Mouse (Mus musculus) forebrain, embryonic 13.5 days (tissue): Measurements from ENCODE around the gene Dlgap1. TPM values are rescaled to one million over a fixed set of nuclear protein-coding genes. Genes with fewer than 3 reads are reported as not detected.
"Not testable (repeated sequence)": the region's sequence is repeated elsewhere in the genome, so short reads cannot be mapped to it uniquely, and the experiment has no call there.

Experiments
- ATAC-seq: fragments of 200-750 bp; cut with Nextera tagmentation; 2 replicates; pipeline ENCODE4 v1.8.0; 2017
- H3K27ac ChIP-seq: fragments of 300-500 bp; sonication (generic); 2 replicates; pipeline ENCODE4 v1.5.1; 2015; ENCODE audit warnings: inconsistent platforms, mild to moderate bottlenecking, moderate library complexity
- H3K27me3 ChIP-seq: fragments of 300-500 bp; sonication (generic); 2 replicates; pipeline ENCODE4 v1.6.1; 2015; ENCODE audit warnings: mild to moderate bottlenecking, inconsistent platforms
- H3K36me3 ChIP-seq: fragments of 300-500 bp; sonication (generic); 2 replicates; pipeline ENCODE4 v1.6.1; 2015; ENCODE audit warnings: mild to moderate bottlenecking, inconsistent platforms; ENCODE audit not compliant: poor library complexity, severe bottlenecking
- H3K4me1 ChIP-seq: fragments of 300-500 bp; sonication (generic); 2 replicates; pipeline ENCODE4 v1.6.1; 2015; ENCODE audit warnings: inconsistent platforms
- H3K4me2 ChIP-seq: fragments of 300-500 bp; sonication (generic); 2 replicates; pipeline ENCODE4 v1.6.1; 2015; ENCODE audit warnings: inconsistent platforms, mild to moderate bottlenecking, moderate library complexity
- H3K4me3 ChIP-seq: fragments of 300-500 bp; sonication (generic); 2 replicates; pipeline ENCODE4 v1.5.1; 2015; ENCODE audit warnings: mild to moderate bottlenecking, inconsistent platforms
- H3K9ac ChIP-seq: fragments of 300-500 bp; sonication (generic); 2 replicates; pipeline ENCODE4 v1.6.1; 2015; ENCODE audit warnings: mild to moderate bottlenecking, inconsistent platforms
- H3K9me3 ChIP-seq: fragments of 300-500 bp; sonication (generic); replicated peaks from 2 replicates; pipeline ENCODE4 v1.6.1; 2016; ENCODE audit warnings: inconsistent platforms
- whole genome bisulfite sequencing: fragments of 180-500 bp; shearing (Covaris S2); methylation state at CpG from one replicate; pipeline ENCODE4 v1.1.7; 2015; 5-methylcytosine and 5-hydroxymethylcytosine counted together
- polyA plus RNA-seq: library from polyadenylated mRNA; unstranded; fragments of >200 nt; fragmentation: Nextera tagmentation; extraction: Ambion mirVana; gene quantifications from 2 replicates; pipeline ENCODE4 v1.2.1, GENCODE M21; 2015

Gene Dlgap1
- polyA plus RNA-seq, 1 experiment from 2014 or later, result 9.3 TPM

- WGBS, result 77% methylated on average over 8 of the region's 8 CpGs
- Histone ChIP-seq H3K4me3 (no peak overlapping the region), H3K27me3 (no peaks in the 10 kb centered on the region), H3K36me3 (no peaks in the 10 kb centered on the region), H3K4me1 (no peaks in the 10 kb centered on the region; the same call in 1 of the 2 replicates), H3K27ac (no peak overlapping the region), H3K9ac (no peak overlapping the region), H3K9me3 (no peaks in the 10 kb centered on the region), H3K4me2 (no peak overlapping the region)
- no peak for ATAC-seq
These were observed 614.2 kb downstream of the Dlgap1 start for GRCm38 (mm10) chr17:70583042-70583441.

GRCm38 (mm10) chr17:70586735-70587425 is 618.0 kb downstream of the Dlgap1 start:
- Histone ChIP-seq H3K27ac (no peak overlapping the region), H3K27me3 (no peaks in the 10 kb centered on the region), H3K4me1 (no peaks in the 10 kb centered on the region), H3K36me3 (no peaks in the 10 kb centered on the region), H3K9ac (no peak overlapping the region), H3K9me3 (no peaks in the 10 kb centered on the region), H3K4me2 (no peak overlapping the region), H3K4me3 (no peak overlapping the region)
- ATAC-seq, result no peak
- WGBS, result 56% methylated on average over 13 of the region's 13 CpGs

GRCm38 (mm10) chr17:70587975-70588630 is 619.2 kb downstream of the Dlgap1 start:
- not testable (repeated sequence) for ATAC-seq, H3K9me3 ChIP-seq, H3K27ac ChIP-seq, H3K36me3 ChIP-seq, H3K27me3 ChIP-seq, H3K9ac ChIP-seq, H3K4me2 ChIP-seq, H3K4me3 ChIP-seq, H3K4me1 ChIP-seq
- WGBS, result 89% methylated on average over 2 of the region's 4 CpGs

- Histone ChIP-seq H3K4me3 (no peak overlapping the region), H3K27ac (no peak overlapping the region), H3K36me3 (no peaks in the 10 kb centered on the region), H3K9me3 (no peaks in the 10 kb centered on the region), H3K4me1 (no peaks in the 10 kb centered on the region), H3K27me3 (no peaks in the 10 kb centered on the region), H3K9ac (no peak overlapping the region), H3K4me2 (no peak overlapping the region)
- ATAC-seq, result no peak
- WGBS, result 80% methylated on average over 6 of the region's 6 CpGs
These were observed 619.8 kb downstream of the Dlgap1 start for GRCm38 (mm10) chr17:70588691-70589090.

GRCm38 (mm10) chr17:70589140-70589539 is 620.3 kb downstream of the Dlgap1 start:
- WGBS, result 70% methylated on average over 13 of the region's 13 CpGs
- ATAC-seq, result 0 out of 2 replicates have a peak, but pooled peaks have one; percentile 8

GRCm38 (mm10) chr17:70590506-70590905 is 621.6 kb downstream of the Dlgap1 start:
- H3K4me3 ChIP-seq, result no peak overlapping the region
- H3K27ac ChIP-seq, result no peak overlapping the region
- no peaks in the 10 kb centered on the region for H3K9me3 ChIP-seq
- WGBS, result 75% methylated on average over 6 of the region's 6 CpGs
- H3K4me2 ChIP-seq, result no peak overlapping the region
- no peaks in the 10 kb centered on the region for H3K27me3 ChIP-seq
- no peak for ATAC-seq
- no peaks in the 10 kb centered on the region for H3K36me3 ChIP-seq
- no peaks in the 10 kb centered on the region for H3K4me1 ChIP-seq
- H3K9ac ChIP-seq, result no peak overlapping the region

More at GRCm38 (mm10) chr17:70589140-70589539, 620.3 kb downstream of the Dlgap1 start:
- H3K4me3 ChIP-seq, result no peak overlapping the region
- H3K9ac ChIP-seq, result no peak overlapping the region
- no peaks in the 10 kb centered on the region for H3K9me3 ChIP-seq
- H3K27me3 ChIP-seq, result no peaks in the 10 kb centered on the region
- no peak overlapping the region for H3K4me2 ChIP-seq
- no peaks in the 10 kb centered on the region for H3K36me3 ChIP-seq
- no peak overlapping the region for H3K27ac ChIP-seq
- H3K4me1 ChIP-seq, result no peaks in the 10 kb centered on the region

- H3K27ac ChIP-seq, result no peak overlapping the region
- no peaks in the 10 kb centered on the region for H3K36me3 ChIP-seq
- no peak for ATAC-seq
- WGBS, result 88% methylated on average over 1 of the region's 1 CpGs
- no peaks in the 10 kb centered on the region for H3K4me1 ChIP-seq
- no peak overlapping the region for H3K4me3 ChIP-seq
- no peak overlapping the region for H3K4me2 ChIP-seq
- no peaks in the 10 kb centered on the region for H3K9me3 ChIP-seq
- no peaks in the 10 kb centered on the region for H3K27me3 ChIP-seq
- no peak overlapping the region for H3K9ac ChIP-seq
These were observed 625.4 kb downstream of the Dlgap1 start for GRCm38 (mm10) chr17:70594277-70594676.

GRCm38 (mm10) chr17:70596326-70596725 is 627.5 kb downstream of the Dlgap1 start:
- H3K27ac ChIP-seq, result no peak overlapping the region
- no peak for ATAC-seq
- no peak overlapping the region for H3K9ac ChIP-seq
- WGBS, result 88% methylated on average over 2 of the region's 2 CpGs
- H3K27me3 ChIP-seq, result no peaks in the 10 kb centered on the region
- H3K4me1 ChIP-seq, result 0 out of 2 replicates have a peak, but pooled peaks cover 3% of the 10 kb centered on the region
- no peak overlapping the region for H3K4me2 ChIP-seq
- H3K36me3 ChIP-seq, result no peaks in the 10 kb centered on the region
- H3K4me3 ChIP-seq, result no peak overlapping the region
- no peaks in the 10 kb centered on the region for H3K9me3 ChIP-seq

- no peak for ATAC-seq
- 86% methylated on average over 6 of the region's 6 CpGs for WGBS
These were observed 631.6 kb downstream of the Dlgap1 start for GRCm38 (mm10) chr17:70600462-70600861.

GRCm38 (mm10) chr17:70602051-70602450 is 633.2 kb downstream of the Dlgap1 start:
- Histone ChIP-seq H3K27ac (no peak overlapping the region), H3K9ac (no peak overlapping the region), H3K4me1 (0 out of 2 replicates have a peak, but pooled peaks cover 3% of the 10 kb centered on the region), H3K4me3 (no peak overlapping the region), H3K4me2 (no peak overlapping the region), H3K27me3 (no peaks in the 10 kb centered on the region), H3K9me3 (no peaks in the 10 kb centered on the region), H3K36me3 (no peaks in the 10 kb centered on the region)
- ATAC-seq, result no peak
- WGBS, result 89% methylated on average over 7 of the region's 7 CpGs

More at GRCm38 (mm10) chr17:70600462-70600861, 631.6 kb downstream of the Dlgap1 start:
- Histone ChIP-seq H3K27ac (no peak overlapping the region), H3K4me1 (0 out of 2 replicates have a peak, but pooled peaks cover 3% of the 10 kb centered on the region), H3K4me3 (no peak overlapping the region), H3K36me3 (no peaks in the 10 kb centered on the region), H3K4me2 (no peak overlapping the region), H3K9me3 (no peaks in the 10 kb centered on the region), H3K27me3 (no peaks in the 10 kb centered on the region), H3K9ac (no peak overlapping the region)

- Histone ChIP-seq H3K36me3 (no peaks in the 10 kb centered on the region), H3K9ac (no peak overlapping the region), H3K4me3 (no peak overlapping the region), H3K4me2 (no peak overlapping the region), H3K9me3 (no peaks in the 10 kb centered on the region), H3K27me3 (no peaks in the 10 kb centered on the region), H3K27ac (no peak overlapping the region), H3K4me1 (no peaks in the 10 kb centered on the region)
- WGBS, result 81% methylated on average over 5 of the region's 5 CpGs
- ATAC-seq, result no peak
These were observed 636.8 kb downstream of the Dlgap1 start for GRCm38 (mm10) chr17:70605659-70606058.

- Histone ChIP-seq H3K27me3 (no peaks in the 10 kb centered on the region), H3K4me2 (no peak overlapping the region), H3K9ac (no peak overlapping the region), H3K4me3 (no peak overlapping the region), H3K27ac (no peak overlapping the region), H3K9me3 (no peaks in the 10 kb centered on the region), H3K36me3 (no peaks in the 10 kb centered on the region), H3K4me1 (no peaks in the 10 kb centered on the region)
- 73% methylated on average over 6 of the region's 6 CpGs for WGBS
- ATAC-seq, result no peak
These were observed 643.3 kb downstream of the Dlgap1 start for GRCm38 (mm10) chr17:70612171-70612570.
